Mouse (Mus musculus) brain, adult 10 weeks (tissue): Measurements from ENCODE around the gene Taf11. TPM values are rescaled to one million over a fixed set of nuclear protein-coding genes. Genes with fewer than 3 reads are reported as not detected.

Experiments used
- polyA plus RNA-seq: library from polyadenylated mRNA; stranded (reverse); fragments of 350-450 nt; fragmentation: Illumina TruSeq; extraction: RNeasy Lipid Tissue Mini Kit (QIAGEN cat#74804); gene quantifications from one replicate; pipeline ENCODE4 v1.2.3, GENCODE M21; 2015; ENCODE audit warnings: low read depth, low replicate concordance

The Taf11 gene
- 62.3 TPM for polyA plus RNA-seq

DNA sequence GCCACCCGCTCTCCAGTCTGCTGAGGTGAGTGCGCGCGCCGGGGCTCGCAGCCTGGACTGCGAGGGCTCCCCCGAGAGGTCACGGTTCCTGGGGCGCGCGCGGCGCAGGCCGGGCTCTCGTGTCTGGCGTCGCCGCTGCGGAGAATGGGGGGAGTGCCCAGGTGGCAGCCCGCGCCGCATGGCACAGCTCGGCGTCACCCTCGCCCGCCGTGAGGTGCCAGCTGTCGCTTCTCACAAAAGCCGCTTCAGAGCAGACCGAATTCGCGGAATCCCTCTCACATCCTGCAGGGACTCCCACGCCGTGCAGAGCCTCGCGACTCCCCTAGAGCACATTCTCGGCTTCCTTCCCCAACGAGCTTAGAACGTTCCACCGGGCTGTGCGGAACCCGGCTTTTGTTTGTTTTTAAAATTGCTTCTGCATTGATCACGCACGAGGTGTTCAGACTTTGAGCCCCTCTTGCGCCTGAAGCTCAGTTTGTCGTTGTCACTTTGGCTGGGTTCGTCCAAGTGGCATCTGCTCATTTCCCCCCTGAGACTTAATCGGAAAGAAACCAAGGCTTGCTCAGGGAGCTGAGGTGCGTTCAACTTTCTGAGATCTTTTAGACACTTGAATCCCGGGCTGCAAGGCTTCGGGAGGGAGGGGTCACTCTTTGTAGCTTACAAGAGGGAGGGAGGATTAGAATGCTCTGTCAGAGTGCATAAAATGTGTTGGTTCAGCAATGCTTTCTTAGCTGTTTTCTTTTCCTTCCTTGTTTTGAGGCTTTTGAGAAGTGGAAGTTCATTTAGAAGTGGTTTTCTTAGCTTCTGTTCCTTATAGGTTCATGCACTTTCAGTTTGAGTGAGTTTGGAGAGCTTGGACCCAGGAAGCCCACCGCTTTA, at the start of gene Taf11:
Gene Taf11 (minus strand): TSS at position 223 of the 879 bp plus-strand sequence.

DNA sequence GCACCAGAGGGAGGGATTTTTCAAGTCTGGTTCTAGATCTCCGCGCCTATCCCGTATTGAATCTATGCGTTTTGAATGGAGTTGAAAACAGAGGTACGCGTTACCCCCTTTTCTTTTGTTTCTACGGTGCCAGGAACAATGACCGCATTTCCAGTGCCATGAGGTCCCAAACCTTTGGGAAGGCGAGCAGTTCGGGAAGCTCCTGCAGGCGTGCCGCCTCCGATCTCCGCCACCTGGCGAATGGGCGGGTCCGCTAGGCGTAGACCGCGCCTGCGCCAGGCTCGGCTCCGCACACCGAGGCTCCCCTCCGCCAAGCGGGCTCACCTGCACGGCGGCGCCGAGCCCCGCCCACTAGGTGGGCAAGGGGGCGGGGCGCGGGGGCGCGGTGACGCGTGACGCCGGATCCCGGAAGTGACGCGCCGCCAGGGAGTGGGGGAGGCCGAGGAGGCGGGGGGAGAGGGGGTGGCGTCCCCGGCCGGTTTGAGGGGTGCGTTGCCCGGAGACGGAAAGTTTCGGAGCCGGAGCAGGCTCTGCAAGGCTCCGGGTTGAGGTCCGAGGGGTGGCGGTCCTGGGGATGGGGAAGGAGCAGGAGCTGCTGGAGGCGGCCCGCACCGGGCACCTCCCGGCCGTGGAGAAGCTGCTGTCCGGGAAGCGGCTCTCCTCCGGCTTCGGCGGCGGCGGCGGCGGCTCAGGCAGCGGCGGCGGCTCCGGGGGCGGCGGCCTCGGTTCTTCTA, 589 bp downstream of the Taf11 start, which contains the start of gene Anks1:
Gene Anks1 (plus strand): TSS at position 419 of the 734 bp plus-strand sequence.

DNA sequence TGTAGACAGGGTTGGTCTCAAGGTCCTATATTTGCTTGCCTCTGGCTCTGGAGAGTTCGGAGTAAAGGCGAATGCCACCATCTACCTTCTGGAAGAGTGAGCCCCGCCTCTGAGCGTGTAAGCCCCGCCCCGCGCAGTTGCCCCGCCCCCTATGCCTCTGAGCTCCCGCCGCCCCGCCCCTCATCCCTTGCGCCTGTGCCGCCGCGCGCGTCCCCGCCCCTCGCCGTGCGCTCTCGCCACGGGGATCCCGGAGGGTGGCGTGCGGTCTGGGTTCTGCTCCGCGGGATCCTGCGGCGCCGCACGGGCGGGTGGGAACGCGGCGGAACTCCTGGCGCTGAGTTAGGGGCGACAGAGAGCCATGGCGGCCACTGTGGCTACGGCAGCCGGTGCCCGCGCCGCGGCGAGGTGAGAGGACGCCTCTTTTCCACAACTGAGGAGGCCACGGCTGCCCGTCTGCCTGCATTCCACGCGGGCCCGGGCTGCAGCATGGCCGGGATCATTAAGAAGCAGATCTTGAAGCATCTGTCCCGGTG, 53.3 kb downstream of the Taf11 start, which contains the start of gene Uhrf1bp1:
Gene Uhrf1bp1 (plus strand): TSS at position 177 of the 533 bp plus-strand sequence.

Other genes with a start within 250 kb of the Taf11 start
- gene Spdef, start 180.9 kb downstream of the Taf11 start, polyA plus RNA-seq, result 0.48 TPM
- gene D17Wsu92e, start 89.2 kb downstream of the Taf11 start, polyA plus RNA-seq, result 165 TPM
- 111 TPM for gene Snrpc, start 71.7 kb downstream of the Taf11 start, polyA plus RNA-seq
- 7.2 TPM for gene Uhrf1bp1, start 53.4 kb downstream of the Taf11 start, polyA plus RNA-seq
- gene Anks1, start 538 bp downstream of the Taf11 start, polyA plus RNA-seq, result 23.7 TPM
- 0.89 TPM for gene Tcp11, start 170.8 kb upstream of the Taf11 start, polyA plus RNA-seq
- gene Scube3, start 232.3 kb upstream of the Taf11 start, polyA plus RNA-seq, result 2.9 TPM